Mouse (Mus musculus) heart, adult 8-10 months (tissue): ENCODE results near the gene Ldlrad1. TPM values are rescaled to one million over a fixed set of nuclear protein-coding genes. Genes with fewer than 3 reads are reported as not detected.

Source experiments
- DNase-seq: peaks from one replicate; pipeline ENCODE4 v3.0.0; 2022; ENCODE audit warnings: low spot score
- total RNA-seq, 4 experiments: library from RNA; stranded (reverse); gene quantifications; 2 replicates each; pipeline ENCODE4 v1.2.4; 2022

Ldlrad1 gene
- total RNA-seq, 4 experiments from 2014 or later, result not detected

DNA sequence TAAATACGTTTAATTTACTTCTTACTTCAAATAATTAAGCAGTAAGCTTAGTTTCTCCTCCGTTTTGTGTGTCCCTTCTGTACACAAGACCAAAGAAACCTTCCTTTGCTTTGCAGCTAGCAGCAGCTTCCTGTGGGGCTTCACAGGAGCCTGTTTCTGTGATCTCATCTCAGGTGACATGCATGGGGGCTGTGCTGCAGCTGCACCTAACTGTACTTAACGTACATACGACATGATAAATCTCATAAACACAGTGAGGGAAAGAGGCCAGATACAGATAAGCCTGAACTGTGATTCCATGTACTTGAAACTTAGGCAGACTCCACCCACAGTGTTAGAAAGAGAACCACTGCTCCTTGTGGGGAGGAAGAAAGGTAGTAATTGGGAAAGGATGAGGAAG, 51.0 kb downstream of the Ldlrad1 start:
- DNase-seq, result no peak

Other genes starting within 250 kb of the Ldlrad1 start
- 100 to 1,000 TPM in 1 of 4 experiments, 10 to 100 TPM in 3; 93.9 to 102 (median 96.0) TPM for gene Mrpl37, start 142.3 kb upstream of the Ldlrad1 start, total RNA-seq
- 10 to 100 TPM; 24.2 to 35.1 (median 27.8) TPM for gene Cyb5rl, start 142.2 kb upstream of the Ldlrad1 start, total RNA-seq
- gene Cdcp2, start 112.3 kb upstream of the Ldlrad1 start, total RNA-seq, result not detected
- 100 to 1,000 TPM; 121 to 126 (median 122) TPM for gene Tmem59, start 30.8 kb upstream of the Ldlrad1 start, total RNA-seq
- 10 to 100 TPM; 10.7 to 15.1 (median 12.2) TPM for gene Tceanc2, start 30.1 kb upstream of the Ldlrad1 start, total RNA-seq
- gene Lrrc42, start 44.4 kb downstream of the Ldlrad1 start, total RNA-seq, result 10 to 100 TPM in 2 of 4 experiments, 1 to 10 TPM in 2; 8.5 to 11.0 (median 10.2) TPM
- 10 to 100 TPM; 10.1 to 12.3 (median 10.2) TPM for gene Hspb11, start 44.4 kb downstream of the Ldlrad1 start, total RNA-seq
- gene Dio1, start 98.0 kb downstream of the Ldlrad1 start, total RNA-seq, result not detected
- gene Yipf1, start 105.2 kb downstream of the Ldlrad1 start, total RNA-seq, result 10 to 100 TPM; 16.6 to 20.3 (median 18.0) TPM
- 10 to 100 TPM in 3 of 4 experiments, 1 to 10 TPM in 1; 9.7 to 12.6 (median 10.7) TPM for gene Ndc1, start 158.6 kb downstream of the Ldlrad1 start, total RNA-seq
- under 1 TPM in 2 of 4 experiments, not detected in 2; 0.19 to 0.28 TPM for gene Glis1, start 225.4 kb downstream of the Ldlrad1 start, total RNA-seq